Mouse (Mus musculus) olfactory bulb, adult 2 months (tissue): Measurements from ENCODE around the gene 0610030E20Rik. TPM values are rescaled to one million over a fixed set of nuclear protein-coding genes. Genes with fewer than 3 reads are reported as not detected.

ENCODE experiments used
- H3K27ac ChIP-seq: fragments of 200-500 bp; 2 replicates; pipeline ENCODE4 v1.5.1; 2012; ENCODE audit warnings: low read depth, low read length; ENCODE audit not compliant: insufficient read depth
- H3K4me1 ChIP-seq: fragments of 200-500 bp; 2 replicates; pipeline ENCODE4 v1.6.1; 2012; ENCODE audit warnings: low read length; ENCODE audit not compliant: control insufficient read depth, insufficient read depth
- H3K4me3 ChIP-seq: fragments of 200-500 bp; 2 replicates; pipeline ENCODE4 v1.5.1; 2012; ENCODE audit warnings: mild to moderate bottlenecking, low read depth, low read length, moderate library complexity; ENCODE audit not compliant: insufficient read depth
- CTCF ChIP-seq: fragments of 200-500 bp; IDR thresholded peaks from 2 replicates; pipeline ENCODE4 v1.5.1; 2012; ENCODE audit warnings: low read depth, mild to moderate bottlenecking, low read length, moderate library complexity; ENCODE audit not compliant: insufficient read depth
- POLR2A ChIP-seq: fragments of 200-500 bp; IDR thresholded peaks from 2 replicates; pipeline ENCODE4 v1.6.1; 2012; ENCODE audit warnings: mild to moderate bottlenecking, low read depth, low read length, moderate library complexity; ENCODE audit not compliant: insufficient read depth
- whole genome bisulfite sequencing: fragments of 180-500 bp; shearing (Covaris S2); methylation state at CpG from one replicate; pipeline ENCODE4 v1.1.7; 2018; 5-methylcytosine and 5-hydroxymethylcytosine counted together
- polyA plus RNA-seq: library from polyadenylated mRNA; stranded (reverse); fragments of >200 nt; gene quantifications from 2 replicates; pipeline ENCODE4 v1.2.4, GENCODE M21; 2012; ENCODE audit warnings: low replicate concordance; ENCODE audit not compliant: missing spikeins, insufficient read depth, insufficient read length

The 0610030E20Rik gene
- polyA plus RNA-seq, 1 experiment, result not detected

DNA sequence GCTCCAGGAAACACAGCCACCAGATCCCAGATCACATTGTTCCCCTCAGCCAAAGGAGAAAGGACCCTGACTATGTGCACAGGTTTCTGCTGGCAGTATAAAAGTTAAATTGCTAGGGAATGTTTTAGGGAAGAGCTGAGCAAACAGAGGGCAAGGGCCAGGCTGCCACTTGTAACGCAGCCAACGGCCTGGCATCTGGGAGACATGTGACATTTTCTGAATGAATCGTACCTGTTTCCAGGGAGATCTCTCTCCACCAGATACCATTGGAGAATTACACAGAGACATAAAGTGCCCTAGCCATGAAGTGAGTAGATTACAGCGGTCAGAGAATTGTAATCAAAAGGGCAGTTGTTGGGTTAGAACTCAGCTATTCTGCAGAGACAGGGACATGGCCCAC lies 26.1 kb downstream of the 0610030E20Rik start:
- TF ChIP-seq POLR2A, result no peak
- Histone ChIP-seq H3K4me3 (no peak overlapping the region), H3K4me1 (peaks cover 8% of the 10 kb centered on the region; the same call in 1 of the 2 replicates), H3K27ac (no peak overlapping the region)
- 83% methylated on average over 4 of the region's 4 CpGs for WGBS

DNA sequence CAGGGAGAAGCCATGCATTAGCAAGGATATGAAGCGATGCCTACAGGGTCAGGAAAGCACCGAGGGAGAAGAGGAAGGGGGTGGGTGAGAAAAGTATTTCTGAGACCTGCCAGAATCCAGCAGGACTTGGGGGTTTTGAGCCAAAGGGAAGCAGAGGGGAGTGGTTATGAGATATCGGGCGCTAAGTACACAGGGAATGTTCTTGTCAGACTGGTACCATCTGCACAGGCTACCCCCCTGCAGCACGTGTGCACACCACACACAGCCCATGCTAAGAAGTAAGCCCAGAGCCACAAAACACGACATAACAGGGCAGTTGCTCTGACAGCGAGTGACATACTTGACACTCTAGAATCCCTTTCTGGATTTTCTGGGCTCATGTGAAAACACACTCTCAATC lies 27.1 kb downstream of the 0610030E20Rik start:
- Histone ChIP-seq H3K4me1 (peaks cover 8% of the 10 kb centered on the region; the same call in 1 of the 2 replicates), H3K27ac (no peak overlapping the region), H3K4me3 (no peak overlapping the region)
- TF ChIP-seq POLR2A, result no peak
- no peak for TF ChIP-seq CTCF
- WGBS, result 73% methylated on average over 7 of the region's 7 CpGs

DNA sequence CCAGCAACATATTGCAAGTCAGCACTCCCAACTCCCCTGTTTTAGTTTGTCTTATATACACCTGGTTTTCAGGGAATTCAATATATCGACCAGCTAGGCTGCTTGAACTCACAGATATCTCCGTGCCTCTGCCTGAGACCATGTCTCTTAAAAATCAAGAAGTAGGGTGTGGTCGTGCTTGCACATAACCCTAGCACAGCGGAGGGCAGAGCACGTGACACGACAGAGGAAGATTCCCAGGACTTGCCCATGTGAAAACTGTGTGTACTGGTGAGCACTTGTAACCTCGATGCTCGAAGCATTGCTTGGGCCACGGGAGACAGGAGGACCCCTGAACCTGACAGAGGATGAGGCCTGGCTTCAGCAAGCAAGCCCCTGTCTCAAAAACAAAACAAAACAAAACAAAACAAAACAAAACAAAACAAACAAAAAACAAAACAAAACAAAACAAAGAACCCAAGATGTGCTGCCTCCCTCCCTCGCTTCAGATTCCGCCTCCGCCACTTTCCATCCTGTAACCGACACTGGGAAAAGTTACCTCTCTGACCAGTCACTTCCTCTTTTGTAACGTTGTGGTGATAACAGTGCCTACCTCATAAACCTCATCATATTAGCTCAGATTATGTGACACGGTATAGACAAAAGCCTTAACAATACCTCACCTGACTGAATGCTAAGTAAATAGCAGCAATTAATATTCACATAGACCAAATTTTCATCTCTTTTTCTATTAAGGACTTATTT lies 27.9 kb downstream of the 0610030E20Rik start:
- WGBS, result 87% methylated on average over 15 of the region's 15 CpGs
- Histone ChIP-seq H3K4me3 (no peak overlapping the region), H3K4me1 (peaks cover 8% of the 10 kb centered on the region; the same call in 1 of the 2 replicates), H3K27ac (no peak overlapping the region)
- TF ChIP-seq POLR2A, result no peak
- TF ChIP-seq CTCF, result no peak

DNA sequence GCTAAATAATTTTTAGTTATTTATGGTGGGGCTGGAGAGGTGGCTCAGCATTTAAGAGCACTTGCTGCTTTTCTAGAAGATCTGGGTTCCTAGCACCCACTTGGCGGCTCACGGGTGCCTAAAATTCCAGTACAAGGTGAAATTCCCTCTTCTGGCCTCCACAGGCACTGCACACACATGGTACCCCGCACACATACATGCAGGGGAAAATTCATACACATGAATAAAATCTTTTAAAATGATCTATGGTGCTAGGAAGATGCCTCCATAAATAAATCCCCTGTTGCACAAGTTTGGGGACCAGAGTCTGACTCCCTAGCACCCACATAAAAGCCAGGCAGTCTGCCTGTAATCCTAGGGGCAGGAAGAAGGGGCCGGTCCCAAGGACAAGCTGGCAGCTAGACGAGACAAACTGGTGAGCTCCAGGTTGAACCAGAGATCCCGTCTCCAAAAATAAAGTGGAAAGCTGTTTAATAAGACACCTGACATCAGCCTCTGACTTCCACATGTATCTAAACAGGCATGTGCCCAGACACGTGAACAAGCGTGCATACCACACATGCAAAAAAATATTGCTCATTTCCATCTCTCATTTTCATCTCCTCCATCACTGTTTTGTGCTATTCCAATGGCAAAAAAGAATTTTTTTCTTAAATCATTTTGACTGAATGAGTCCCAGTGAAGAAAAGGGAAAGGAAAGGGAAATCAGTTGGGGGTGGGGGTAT lies 31.6 kb downstream of the 0610030E20Rik start:
- 93% methylated on average over 8 of the region's 8 CpGs for WGBS
- H3K4me1 ChIP-seq, result peaks cover 4% of the 10 kb centered on the region; the same call in 1 of the 2 replicates
- no peak overlapping the region for H3K27ac ChIP-seq
- TF ChIP-seq CTCF, result no peak
- no peak for TF ChIP-seq POLR2A
- no peak overlapping the region for H3K4me3 ChIP-seq

DNA sequence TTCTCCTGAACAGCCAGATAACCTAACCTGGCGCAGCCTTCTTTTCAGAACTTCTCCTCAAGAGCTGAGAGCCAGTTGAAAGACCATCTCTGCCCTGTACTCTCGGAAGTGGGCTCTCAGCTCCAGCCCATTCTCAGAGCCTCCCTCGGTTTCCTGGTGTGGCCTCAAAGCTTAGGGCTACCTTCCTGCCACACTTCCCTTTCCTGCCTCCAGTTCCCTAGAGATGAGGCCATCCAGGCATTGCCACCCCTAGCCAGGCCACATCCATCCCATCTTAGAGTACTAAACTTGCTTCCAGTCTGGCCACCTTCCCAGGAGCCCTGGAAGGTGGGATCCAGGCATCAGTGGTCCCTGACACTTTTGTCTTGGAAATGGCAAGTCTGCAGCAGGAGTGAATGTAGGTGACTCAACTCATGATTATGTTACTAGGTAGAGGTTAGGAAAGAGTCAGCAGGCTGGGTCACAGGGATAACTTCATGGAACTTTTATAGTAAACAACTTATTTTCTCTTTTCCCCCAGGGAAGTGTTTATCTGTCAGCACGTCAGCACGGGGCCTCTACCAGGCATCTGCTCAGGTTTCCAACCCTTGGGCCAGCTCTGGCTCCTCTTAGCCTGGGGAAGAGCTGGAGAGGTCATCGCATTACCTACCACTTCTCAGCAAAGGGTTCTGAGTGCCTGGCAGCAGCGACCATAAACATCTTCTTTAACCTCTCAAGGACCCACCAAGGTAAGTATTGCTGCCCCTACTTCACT lies 32.4 kb downstream of the 0610030E20Rik start:
- no peak for TF ChIP-seq CTCF
- TF ChIP-seq POLR2A, result no peak
- Histone ChIP-seq H3K4me3 (peak overlapping the region; percentile 46), H3K4me1 (peaks cover 4% of the 10 kb centered on the region; the same call in 1 of the 2 replicates), H3K27ac (no peak overlapping the region)
- 63% methylated on average over 7 of the region's 7 CpGs for WGBS

DNA sequence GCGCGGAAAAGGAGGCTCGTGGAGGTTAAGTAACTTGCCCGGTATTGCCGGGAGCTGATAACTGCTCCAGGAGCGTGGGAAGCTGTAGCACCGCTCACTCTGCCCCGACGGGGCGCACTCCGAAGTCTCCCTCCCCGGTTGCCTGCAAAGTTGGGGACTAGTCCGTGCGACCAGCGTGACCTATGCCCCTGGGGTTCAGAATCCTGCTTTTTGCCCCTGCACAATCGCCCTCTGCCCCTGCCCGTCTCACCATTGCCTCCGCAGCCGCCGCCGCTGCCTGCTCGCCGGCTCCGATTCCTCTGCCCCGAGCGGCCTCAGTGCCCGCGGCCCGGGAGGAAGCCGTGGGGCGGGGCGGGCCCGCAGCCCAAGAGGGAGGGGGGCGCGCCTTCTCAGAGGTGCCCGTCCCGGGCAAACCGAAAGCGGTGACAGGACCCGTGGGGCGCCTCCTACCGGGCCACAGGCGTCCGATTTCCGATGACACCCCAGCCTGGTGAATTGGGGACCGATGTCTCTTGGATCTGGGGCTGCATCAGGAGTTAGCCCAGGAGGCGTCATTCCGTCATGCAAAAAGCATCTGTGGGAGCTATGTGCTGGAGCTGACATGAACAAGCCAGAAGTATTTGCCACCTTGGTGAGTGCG lies 33.1 kb downstream of the 0610030E20Rik start, which contains the start of gene Vamp5:
Gene Vamp5, minus strand, starts transcription at position 338 of the 640 bp plus-strand sequence.
- H3K27ac ChIP-seq, result no peak within 1 kb of the TSS
- WGBS, result 4% methylated on average over 49 of the region's 49 CpGs
- peak within 1 kb of the TSS; percentile 46 for H3K4me3 ChIP-seq
- H3K4me1 ChIP-seq, result peaks cover 4% of the 10 kb centered on the region; the same call in 1 of the 2 replicates
- TF ChIP-seq CTCF (no peak), POLR2A (no peak)

DNA sequence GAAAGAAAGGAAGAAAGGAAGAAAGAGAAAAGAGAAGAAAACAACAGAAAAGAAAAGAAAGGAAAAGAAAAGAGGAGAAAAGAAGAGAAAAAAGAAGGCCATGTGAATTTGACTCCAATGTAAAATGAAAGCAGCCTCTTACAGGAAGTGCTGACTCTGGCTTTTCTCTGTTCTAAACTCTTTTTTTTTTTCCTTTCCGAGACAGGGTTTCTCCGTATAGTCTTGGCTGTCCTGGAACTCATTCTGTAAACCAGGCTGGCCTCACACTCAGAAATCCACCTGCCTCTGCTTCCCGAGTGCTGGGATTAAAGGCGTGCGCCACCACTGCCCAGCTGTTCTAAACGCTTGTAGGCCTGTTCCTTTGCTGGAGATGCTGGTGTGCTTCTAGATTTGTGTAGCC lies 35.4 kb downstream of the 0610030E20Rik start:
- TF ChIP-seq POLR2A, result no peak
- TF ChIP-seq CTCF, result no peak
- no peak overlapping the region for H3K4me3 ChIP-seq
- H3K27ac ChIP-seq, result no peak overlapping the region
- peaks cover 4% of the 10 kb centered on the region; the same call in 1 of the 2 replicates for H3K4me1 ChIP-seq
- 86% methylated on average over 6 of the region's 6 CpGs for WGBS

DNA sequence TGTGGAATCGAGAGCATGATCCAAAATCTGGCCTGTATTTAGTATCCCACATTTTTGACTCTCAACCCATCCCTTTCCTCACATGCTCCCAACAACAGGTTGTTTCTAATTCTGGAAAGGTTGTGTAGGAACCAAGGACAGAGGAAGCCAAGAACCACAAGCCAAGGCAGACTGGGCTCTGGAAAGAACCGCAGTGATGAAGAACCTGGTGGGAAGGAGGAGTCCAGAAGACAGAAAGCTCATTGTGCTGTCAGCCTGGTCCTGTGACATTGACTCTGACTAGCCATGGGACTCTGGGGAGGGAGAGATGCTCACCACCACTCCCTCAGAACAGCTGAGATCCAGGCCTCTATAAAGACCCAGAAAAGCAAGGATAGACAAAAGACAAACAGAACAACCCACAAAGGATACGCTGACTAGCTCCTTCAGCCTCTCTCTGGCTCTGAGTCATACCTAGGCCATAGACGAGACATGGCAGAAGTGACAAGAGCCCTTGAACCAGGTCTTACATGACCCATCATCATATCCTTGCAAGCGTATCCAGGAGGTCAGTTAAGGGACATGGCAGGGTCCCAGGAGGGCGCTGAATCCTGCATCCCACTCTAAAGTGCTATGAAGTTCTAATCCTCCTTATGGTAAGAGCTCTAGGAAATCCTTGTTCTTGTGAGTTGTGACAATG lies 36.2 kb downstream of the 0610030E20Rik start:
- H3K4me3 ChIP-seq, result no peak overlapping the region
- H3K4me1 ChIP-seq, result peaks cover 4% of the 10 kb centered on the region; the same call in 1 of the 2 replicates
- 84% methylated on average over 6 of the region's 6 CpGs for WGBS
- no peak overlapping the region for H3K27ac ChIP-seq
- TF ChIP-seq POLR2A (no peak), CTCF (no peak)
